In the genomic region with DNA sequence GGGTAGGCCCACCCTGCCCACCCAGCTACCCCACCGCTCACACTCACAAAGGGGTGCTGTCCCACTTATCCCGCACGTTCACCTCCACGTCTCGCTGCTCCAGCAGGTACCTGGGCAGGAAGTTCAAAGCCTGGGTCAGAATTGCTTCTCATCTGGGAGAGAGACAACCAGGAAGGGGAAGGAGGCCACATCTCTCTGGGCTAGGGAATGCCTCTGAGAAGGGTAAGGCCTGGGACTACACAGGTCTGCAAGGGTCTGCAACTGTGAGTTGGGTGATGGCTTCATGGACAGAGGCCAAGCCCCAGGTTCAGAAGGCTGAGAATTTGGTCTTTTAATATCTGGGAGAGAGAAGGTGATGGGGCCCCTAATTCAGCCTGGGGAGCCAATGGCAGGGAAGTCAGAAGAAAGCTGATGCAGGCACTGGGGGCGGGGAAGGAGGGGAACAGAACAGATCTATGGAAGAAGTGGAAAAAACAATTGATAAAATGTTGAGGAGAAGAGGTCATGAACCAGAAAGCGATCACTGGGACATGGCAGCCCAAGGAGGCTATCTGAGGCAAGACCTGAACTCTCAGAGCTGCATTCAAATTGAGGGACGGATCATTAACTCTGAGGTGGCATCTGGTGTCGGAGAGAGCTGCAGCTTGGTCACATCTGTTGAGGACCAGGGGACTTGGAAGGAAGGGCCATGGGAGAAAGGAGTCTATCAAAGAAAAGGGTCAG, we compare ENCODE assay signal across 8 mouse cellular contexts. TPM values are rescaled to one million over a fixed set of nuclear protein-coding genes. Genes with fewer than 3 reads are reported as not detected.
DNase-seq lines count a peak whose midpoint lies in the region; ATAC-seq and TF ChIP-seq lines count a peak whose summit lies in the region.

No protein-coding gene starts in this region.

- H3K9me3 ChIP-seq in embryonic facial prominence, embryonic 14.5 days (ENCODE audit: control insufficient read depth, low read length) = no peaks in the 10 kb centered on the region
- H3K9me3 ChIP-seq in intestine, embryonic 14.5 days (ENCODE audit: control insufficient read depth, low read length) = no peaks in the 10 kb centered on the region
- H3K9me3 ChIP-seq in neural tube, embryonic 14.5 days (ENCODE audit: control insufficient read depth, low read length) = no peaks in the 10 kb centered on the region

- H3K9ac ChIP-seq in embryonic facial prominence, embryonic 14.5 days (ENCODE audit: low read depth, low read length) = peak overlapping the region; percentile 90
- H3K9ac ChIP-seq in intestine, embryonic 14.5 days (ENCODE audit: low read length) = peak overlapping the region; percentile 81
- H3K9ac ChIP-seq in neural tube, embryonic 14.5 days (replicated peaks; ENCODE audit: low read depth, low read length) = peak overlapping the region; percentile 82

- no peak for DNase-seq in left cerebral cortex, adult 2 months (ENCODE audit: extremely low spot score in 1 of 2, low spot score in 2 of 2)
- DNase-seq in left cerebral cortex, postnatal 14 days (ENCODE audit: low spot score in 2 of 2) = no peak
- DNase-seq in embryonic facial prominence, embryonic 14.5 days (ENCODE audit: low spot score) = no peak
- no peak for DNase-seq in intestine, embryonic 14.5 days (ENCODE audit: low spot score)
- DNase-seq in left cerebral cortex, adult 8-10 months (ENCODE audit: low spot score in 2 of 2) = no peak
- DNase-seq in gastrocnemius, postnatal 14 days = no peak
- no peak for DNase-seq in layer of hippocampus, postnatal 14 days (ENCODE audit: low spot score in 2 of 2)

- no peak for TF ChIP-seq CTCF in left cerebral cortex, adult 2 months (IDR thresholded peaks at IDR 0.05)

- no peak for ATAC-seq in embryonic facial prominence, embryonic 14.5 days (ENCODE audit: low read depth)
- no peak for ATAC-seq in intestine, embryonic 14.5 days (replicated peaks; ENCODE audit: low FRiP score, low TSS enrichment, low read depth)
- no peak for ATAC-seq in neural tube, embryonic 14.5 days (ENCODE audit: low read depth)

- peak overlapping the region; percentile 94 for H3K27ac ChIP-seq in left cerebral cortex, adult 2 months
- peak overlapping the region; percentile 77 for H3K27ac ChIP-seq in embryonic facial prominence, embryonic 14.5 days (replicated peaks; ENCODE audit: low read depth, low read length)
- peak overlapping the region; percentile 75 for H3K27ac ChIP-seq in intestine, embryonic 14.5 days (ENCODE audit: low read depth)
- H3K27ac ChIP-seq in neural tube, embryonic 14.5 days (ENCODE audit: low read depth, low read length) = peak overlapping the region; percentile 83

- intact Hi-C loops in left cerebral cortex, adult 2 months (cut with DNase I) = no loop called here
- intact Hi-C loops in left cerebral cortex, postnatal 14 days (cut with DNase I) = no loop called here
- intact Hi-C loops in gastrocnemius, postnatal 14 days (cut with DNase I; ENCODE audit: low total_unique reads) = no loop called here

- H3K4me3 ChIP-seq in left cerebral cortex, adult 2 months = peak overlapping the region; percentile 93
- peak overlapping the region; percentile 88 for H3K4me3 ChIP-seq in embryonic facial prominence, embryonic 14.5 days (ENCODE audit: low read depth, low read length)
- peak overlapping the region; percentile 76 for H3K4me3 ChIP-seq in intestine, embryonic 14.5 days (ENCODE audit: low read depth, low read length)
- H3K4me3 ChIP-seq in neural tube, embryonic 14.5 days (ENCODE audit: low read depth, low read length) = peak overlapping the region; percentile 69

- peaks cover 13% of the 10 kb centered on the region; the same call in 1 of the 2 replicates for H3K4me1 ChIP-seq in embryonic facial prominence, embryonic 14.5 days (ENCODE audit: control insufficient read depth, insufficient read depth, low read length)
- H3K4me1 ChIP-seq in intestine, embryonic 14.5 days (replicated peaks; ENCODE audit: control insufficient read depth, insufficient read depth, low read length) = peaks cover 14% of the 10 kb centered on the region
- H3K4me1 ChIP-seq in neural tube, embryonic 14.5 days (ENCODE audit: control insufficient read depth, insufficient read depth, low read length) = peaks cover 17% of the 10 kb centered on the region

- H3K27me3 ChIP-seq in embryonic facial prominence, embryonic 14.5 days (replicated peaks; ENCODE audit: control insufficient read depth, insufficient read depth, low read length) = no peaks in the 10 kb centered on the region
- no peaks in the 10 kb centered on the region for H3K27me3 ChIP-seq in intestine, embryonic 14.5 days (replicated peaks; ENCODE audit: control insufficient read depth, insufficient read depth, low read length)
- H3K27me3 ChIP-seq in neural tube, embryonic 14.5 days (ENCODE audit: control insufficient read depth, insufficient read depth, low read length) = no peaks in the 10 kb centered on the region

- 48% methylated on average over 9 of the region's 9 CpGs for WGBS in embryonic facial prominence, embryonic 14.5 days
- 53% methylated on average over 9 of the region's 9 CpGs for WGBS in intestine, embryonic 14.5 days
- WGBS in neural tube, embryonic 14.5 days = 55% methylated on average over 9 of the region's 9 CpGs

- peaks cover 46% of the 10 kb centered on the region for H3K36me3 ChIP-seq in embryonic facial prominence, embryonic 14.5 days (ENCODE audit: control insufficient read depth, insufficient read depth, low read length)
- peaks cover 32% of the 10 kb centered on the region for H3K36me3 ChIP-seq in intestine, embryonic 14.5 days (ENCODE audit: control insufficient read depth, insufficient read depth, low read length)
- H3K36me3 ChIP-seq in neural tube, embryonic 14.5 days (ENCODE audit: control insufficient read depth, insufficient read depth, low read length) = peaks cover 34% of the 10 kb centered on the region

- H3K4me2 ChIP-seq in embryonic facial prominence, embryonic 14.5 days (ENCODE audit: low read depth, low read length) = peak overlapping the region; percentile 82
- H3K4me2 ChIP-seq in intestine, embryonic 14.5 days (ENCODE audit: low read length) = peak overlapping the region; percentile 94
- H3K4me2 ChIP-seq in neural tube, embryonic 14.5 days (ENCODE audit: low read depth, low read length) = peak overlapping the region; percentile 80

RNA-seq across cellular contexts. Expression of a gene that starts 0.8 kb away (rescaled TPM):
- 10 to 100 TPM; 39.7 to 40.5 TPM for total RNA-seq in left cerebral cortex, adult 2 months (2021)
- total RNA-seq in left cerebral cortex, postnatal 14 days (2021) = 10 to 100 TPM; 32.6 to 34.6 TPM
- 21.0 and 25.9 TPM in 2 replicates for polyA plus RNA-seq in embryonic facial prominence, embryonic 14.5 days (2014; fragmentation: Nextera tagmentation; extraction: Ambion mirVana)
- 21.8 and 23.0 TPM in 2 replicates for polyA plus RNA-seq in intestine, embryonic 14.5 days (2014; fragmentation: Nextera tagmentation; extraction: Ambion mirVana)
- polyA plus RNA-seq in neural tube, embryonic 14.5 days (2014; fragmentation: Nextera tagmentation; extraction: Ambion mirVana) = 40.7 and 42.4 TPM in 2 replicates
- 10 to 100 TPM; 38.1 to 45.4 (median 43.1) TPM for total RNA-seq in left cerebral cortex, adult 8-10 months (2022)
- total RNA-seq in gastrocnemius, postnatal 14 days (2021) = 10 to 100 TPM; 17.8 to 18.2 TPM
- total RNA-seq in layer of hippocampus, postnatal 14 days (2021) = 10 to 100 TPM; 25.8 to 32.1 TPM

RNA-seq across cellular contexts. Expression of a gene that starts 33.9 kb away (rescaled TPM):
- total RNA-seq in left cerebral cortex, adult 2 months (2021) = 100 to 1,000 TPM; 196 to 201 TPM
- total RNA-seq in left cerebral cortex, postnatal 14 days (2021) = 100 to 1,000 TPM; 191 to 243 TPM
- polyA plus RNA-seq in embryonic facial prominence, embryonic 14.5 days (2014; fragmentation: Nextera tagmentation; extraction: Ambion mirVana) = 83.4 and 95.9 TPM in 2 replicates
- 68.0 and 71.4 TPM in 2 replicates for polyA plus RNA-seq in intestine, embryonic 14.5 days (2014; fragmentation: Nextera tagmentation; extraction: Ambion mirVana)
- polyA plus RNA-seq in neural tube, embryonic 14.5 days (2014; fragmentation: Nextera tagmentation; extraction: Ambion mirVana) = 579 and 634 TPM in 2 replicates
- 100 to 1,000 TPM; 190 to 207 (median 195) TPM for total RNA-seq in left cerebral cortex, adult 8-10 months (2022)
- 10 to 100 TPM; 47.1 to 54.4 TPM for total RNA-seq in gastrocnemius, postnatal 14 days (2021)
- total RNA-seq in layer of hippocampus, postnatal 14 days (2021) = 100 to 1,000 TPM; 212 to 229 TPM

RNA-seq across cellular contexts. Expression of a gene that starts 57.6 kb away (rescaled TPM):
- total RNA-seq in left cerebral cortex, adult 2 months (2021) = 1 to 10 TPM; 2.1 to 4.5 TPM
- total RNA-seq in left cerebral cortex, postnatal 14 days (2021) = 1 to 10 TPM; 3.6 to 3.8 TPM
- polyA plus RNA-seq in embryonic facial prominence, embryonic 14.5 days (2014; fragmentation: Nextera tagmentation; extraction: Ambion mirVana) = 94.6 and 117 TPM in 2 replicates
- polyA plus RNA-seq in intestine, embryonic 14.5 days (2014; fragmentation: Nextera tagmentation; extraction: Ambion mirVana) = 139 and 152 TPM in 2 replicates
- 15.1 and 22.6 TPM in 2 replicates for polyA plus RNA-seq in neural tube, embryonic 14.5 days (2014; fragmentation: Nextera tagmentation; extraction: Ambion mirVana)
- total RNA-seq in left cerebral cortex, adult 8-10 months (2022) = 1 to 10 TPM; 4.0 to 9.0 (median 4.6) TPM
- 1 to 10 TPM; 5.5 to 9.4 TPM for total RNA-seq in gastrocnemius, postnatal 14 days (2021)
- total RNA-seq in layer of hippocampus, postnatal 14 days (2021) = 1 to 10 TPM; 5.4 to 7.8 TPM
